Mouse (Mus musculus) kidney, adult 8-10 months (tissue): Measurements from ENCODE around the gene Krtap11-1.
A peak's percentile ranks its signal among the peaks of the same experiment; 100 is the strongest.

Experiments
- DNase-seq, 2 experiments: peaks; one replicate each; pipeline ENCODE4 v3.0.0; 2022

Krtap11-1 gene

GRCm38 (mm10) chr16:89571083-89571482, at the start of gene Krtap11-1:
Gene Krtap11-1 (minus strand): TSS chr16:89571183.
- no peak for DNase-seq

GRCm38 (mm10) chr16:89618190-89618589, 47.2 kb upstream of the Krtap11-1 start:
- DNase-seq: no peak

GRCm38 (mm10) chr16:89617251-89617650, 46.3 kb upstream of the Krtap11-1 start:
- DNase-seq: no peak

- DNase-seq: no peak
Measured at GRCm38 (mm10) chr16:89613726-89614125, 42.7 kb upstream of the Krtap11-1 start.

GRCm38 (mm10) chr16:89608791-89609185, 37.8 kb upstream of the Krtap11-1 start:
- DNase-seq: no peak

- DNase-seq: no peak
Measured at GRCm38 (mm10) chr16:89608161-89608790, 37.3 kb upstream of the Krtap11-1 start.

- DNase-seq: no peak
Measured at GRCm38 (mm10) chr16:89606951-89607350, 36.0 kb upstream of the Krtap11-1 start.

GRCm38 (mm10) chr16:89587209-89587608, 16.2 kb upstream of the Krtap11-1 start:
- no peak for DNase-seq

GRCm38 (mm10) chr16:89585604-89586508, 14.9 kb upstream of the Krtap11-1 start:
- peak; percentile 17 to 22 for DNase-seq

- DNase-seq: no peak
Measured at GRCm38 (mm10) chr16:89581658-89582057, 10.7 kb upstream of the Krtap11-1 start.

GRCm38 (mm10) chr16:89570516-89570915, 467 bp downstream of the Krtap11-1 start:
- no peak for DNase-seq

- no peak for DNase-seq
Measured at GRCm38 (mm10) chr16:89569136-89569535, 1.8 kb downstream of the Krtap11-1 start.

- DNase-seq: no peak
Measured at GRCm38 (mm10) chr16:89568141-89568540, 2.8 kb downstream of the Krtap11-1 start.

GRCm38 (mm10) chr16:89550298-89550697, 20.7 kb downstream of the Krtap11-1 start:
- DNase-seq: no peak

- no peak for DNase-seq
Measured at GRCm38 (mm10) chr16:89538031-89538484, 32.9 kb downstream of the Krtap11-1 start.

- DNase-seq: no peak
Measured at GRCm38 (mm10) chr16:89537349-89537748, 33.6 kb downstream of the Krtap11-1 start.

GRCm38 (mm10) chr16:89530547-89530946, 40.4 kb downstream of the Krtap11-1 start:
- DNase-seq: no peak

- no peak for DNase-seq
Measured at GRCm38 (mm10) chr16:89529846-89530245, 41.1 kb downstream of the Krtap11-1 start.

- no peak for DNase-seq
Measured at GRCm38 (mm10) chr16:89528380-89528779, 42.6 kb downstream of the Krtap11-1 start.

GRCm38 (mm10) chr16:89520996-89521395, 50.0 kb downstream of the Krtap11-1 start:
- DNase-seq: no peak

- DNase-seq: no peak
Measured at GRCm38 (mm10) chr16:89520555-89520954, 50.4 kb downstream of the Krtap11-1 start.
